Mouse (Mus musculus) CH12.LX (cell line): Measurements from ENCODE around the gene Ckap5.

Source experiments
- CTCF ChIP-seq, 2 experiments: IDR thresholded peaks in 1 of 2; conservative IDR thresholded peaks in 1 of 2; 2 replicates each; pipeline ENCODE4 v1.5.1; 2011 to 2012; ENCODE audit warnings: low read depth in 2 of 2, low read length in 2 of 2, improper control_type of control experiment in 1 of 2, inconsistent platforms in 1 of 2, mild to moderate bottlenecking in 1 of 2, moderate library complexity in 1 of 2
- EP300 ChIP-seq: IDR thresholded peaks from 2 replicates; pipeline ENCODE4 v1.6.1; 2011; ENCODE audit warnings: low read length, improper control_type of control experiment
- GABPA ChIP-seq: IDR thresholded peaks from 2 replicates; pipeline ENCODE4 v1.6.1; 2012; ENCODE audit warnings: low read depth, low read length, improper control_type of control experiment, inconsistent platforms; ENCODE audit not compliant: insufficient replicate concordance
- NELFE ChIP-seq: IDR thresholded peaks from 2 replicates; pipeline ENCODE4 v1.6.1; 2011; ENCODE audit warnings: low read depth, low read length, improper control_type of control experiment
- POLR2A ChIP-seq: IDR thresholded peaks from 2 replicates; pipeline ENCODE4 v1.6.1; 2011; ENCODE audit warnings: low read depth, mild to moderate bottlenecking, improper control_type of control experiment, low read length
- POLR2AphosphoS2 ChIP-seq: IDR thresholded peaks from 2 replicates; pipeline ENCODE4 v1.6.1; 2011; ENCODE audit warnings: low read depth, low read length, improper control_type of control experiment
- RCOR1 ChIP-seq: conservative IDR thresholded peaks from 2 replicates; pipeline ENCODE4 v1.6.1; 2012; ENCODE audit warnings: low read depth, mild to moderate bottlenecking, inconsistent platforms, low read length, improper control_type of control experiment
- UBTF ChIP-seq: IDR thresholded peaks from 2 replicates; pipeline ENCODE4 v1.6.1; 2012; ENCODE audit warnings: low read depth, mild to moderate bottlenecking, inconsistent platforms, low read length, improper control_type of control experiment, moderate library complexity
- USF1 ChIP-seq: IDR thresholded peaks from 2 replicates; pipeline ENCODE4 v1.6.1; 2014; ENCODE audit warnings: low read depth, mild to moderate bottlenecking, inconsistent platforms, low read length, improper control_type of control experiment
- ZNF384 ChIP-seq: IDR thresholded peaks from 2 replicates; pipeline ENCODE4 v1.6.1; 2012; ENCODE audit warnings: low read depth, low read length, improper control_type of control experiment, inconsistent platforms

- TF ChIP-seq RCOR1: no peak
- TF ChIP-seq EP300: no peak
- no peak for TF ChIP-seq CTCF (conservative IDR thresholded peaks at IDR 0.05 in 1 of 2, IDR thresholded peaks at IDR 0.05 in 1 of 2; ENCODE audit: low read depth in 2 of 2, low read length in 2 of 2)
- no peak for TF ChIP-seq NELFE
- TF ChIP-seq GABPA: no peak
- no peak for TF ChIP-seq USF1
- no peak for TF ChIP-seq POLR2AphosphoS2
- TF ChIP-seq POLR2A: no peak
- no peak for TF ChIP-seq ZNF384
- TF ChIP-seq UBTF: no peak
These were observed 59.7 kb downstream of the Ckap5 start for GRCm38 (mm10) chr2:91586242-91586641.
